Mouse (Mus musculus) cerebellum, adult 11-12 months (tissue): ENCODE measurements around the gene Zmym2.

ENCODE experiments used
- DNase-seq: peaks from one replicate; pipeline ENCODE4 v3.0.0; 2022

The Zmym2 gene

GRCm38 (mm10) chr14:56935481-56935880 lies 49.0 kb downstream of the Zmym2 start:
- DNase-seq = no peak

DNA sequence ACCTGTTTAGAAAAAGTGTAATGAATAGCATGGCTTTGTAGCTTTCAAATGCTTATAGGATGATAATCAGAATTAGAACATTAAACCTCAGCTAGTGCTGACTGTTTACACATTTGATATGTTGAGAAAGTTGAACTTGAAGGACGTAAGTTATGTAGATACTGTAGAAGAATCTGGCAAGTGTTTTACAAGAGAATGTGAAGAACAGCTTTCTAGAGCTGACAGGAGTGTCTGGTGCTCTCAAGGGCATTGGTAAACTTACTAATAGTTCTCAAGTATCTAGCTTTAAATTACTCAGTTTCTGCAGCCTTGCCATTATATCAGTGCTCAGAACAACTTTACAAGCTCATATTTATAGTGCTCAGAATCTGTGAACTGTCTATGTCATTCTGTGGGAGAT lies 53.5 kb downstream of the Zmym2 start:
- no peak for DNase-seq

DNA sequence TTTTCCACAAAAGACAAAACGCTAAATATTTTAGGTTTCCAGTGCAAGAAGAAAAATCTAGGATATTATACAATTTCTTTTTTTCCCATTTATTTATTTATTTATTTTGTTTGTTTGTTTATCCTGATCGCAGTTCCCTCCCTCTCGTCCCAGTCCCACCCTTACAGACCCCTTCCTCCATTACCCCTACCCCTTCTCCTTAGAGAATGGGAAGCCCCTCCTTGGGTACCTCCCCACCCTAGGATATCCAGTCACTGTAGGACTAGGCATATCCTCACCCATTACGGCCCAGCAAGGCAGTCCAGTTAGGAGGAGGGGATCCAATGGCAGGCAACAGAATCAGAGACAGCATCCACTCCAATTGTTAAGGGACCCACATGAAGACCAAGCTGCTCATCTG lies 66.5 kb downstream of the Zmym2 start:
- DNase-seq = no peak

DNA sequence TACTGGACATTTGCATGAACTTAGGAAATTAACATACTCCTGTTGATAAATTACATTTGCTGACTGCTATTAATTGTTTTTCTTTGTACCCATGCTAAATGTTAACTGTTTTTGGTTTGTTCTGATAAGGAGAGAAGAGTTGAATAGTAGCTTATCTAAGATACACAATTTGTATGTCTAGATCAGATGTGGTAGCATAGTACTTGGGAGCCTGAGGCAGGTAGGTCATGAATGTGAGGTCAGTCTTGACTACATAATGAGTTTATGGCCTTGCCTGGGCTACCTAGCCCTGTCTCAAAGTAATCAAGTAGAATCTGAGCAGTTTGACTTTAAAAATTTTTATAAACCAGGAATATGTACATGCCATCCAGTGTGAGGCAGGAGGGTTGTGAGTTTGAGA lies 67.9 kb downstream of the Zmym2 start:
- DNase-seq = no peak

DNA sequence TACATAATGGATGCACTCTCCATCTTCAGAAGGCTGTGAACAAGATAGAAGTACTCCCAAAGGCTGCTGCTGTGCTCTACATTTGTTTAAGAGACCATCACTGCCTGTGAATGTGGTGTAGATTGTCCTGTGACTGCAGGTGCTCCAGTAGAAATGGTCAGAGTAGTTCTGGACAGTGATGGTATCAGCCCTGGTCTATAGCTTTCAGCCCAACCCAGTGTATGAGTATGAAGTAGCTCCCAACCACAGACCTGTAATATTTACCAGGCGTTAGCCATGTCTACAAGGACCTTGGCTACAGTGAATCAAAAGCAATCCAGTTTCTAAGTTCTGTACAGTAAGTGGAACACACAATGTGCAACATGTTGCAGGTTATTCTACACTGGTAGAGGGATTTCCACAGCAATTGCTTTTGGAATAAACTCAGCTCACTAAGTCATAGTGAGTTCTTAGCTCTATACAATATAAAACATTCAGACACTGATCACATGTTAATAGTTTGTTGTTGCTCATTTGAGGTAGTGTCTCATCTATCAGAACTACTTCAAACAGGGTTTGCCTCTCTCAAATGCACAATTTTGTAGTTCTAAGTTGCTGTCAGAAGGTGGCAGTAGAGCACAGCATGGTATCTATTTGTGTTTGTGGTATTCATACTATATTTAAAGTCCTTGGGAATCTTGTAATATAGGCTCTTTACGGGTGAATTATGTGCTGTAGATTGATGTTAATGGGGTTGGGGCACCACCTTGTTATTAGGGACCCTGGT lies 77.7 kb downstream of the Zmym2 start:
- DNase-seq = no peak

DNA sequence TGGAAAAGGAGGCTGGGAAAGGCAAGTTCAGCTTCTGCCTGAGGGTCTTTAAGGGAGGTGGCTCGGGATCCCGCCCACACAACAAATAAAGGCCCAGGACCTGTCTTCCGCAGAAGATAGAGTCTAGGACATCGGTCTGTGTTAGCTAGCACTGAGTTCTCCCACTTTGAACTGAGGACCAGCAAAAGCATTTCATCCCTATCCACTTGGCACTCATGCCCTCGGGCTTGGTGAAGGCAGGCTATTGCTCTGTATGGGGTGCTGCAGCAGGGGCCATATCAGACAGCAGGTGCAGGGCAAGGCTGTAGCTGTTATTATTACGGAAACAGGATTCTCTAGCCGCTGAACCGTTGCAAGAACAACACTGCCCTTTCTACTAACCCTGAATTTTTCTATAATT lies 83.2 kb downstream of the Zmym2 start:
- DNase-seq = no peak

GRCm38 (mm10) chr14:56970160-56970559 lies 83.7 kb downstream of the Zmym2 start:
- DNase-seq = no peak

- no peak for DNase-seq
Measured at GRCm38 (mm10) chr14:56978045-56978655, 91.7 kb downstream of the Zmym2 start.

GRCm38 (mm10) chr14:56988621-56989020 lies 102.2 kb downstream of the Zmym2 start:
- DNase-seq = no peak
